ENCODE assay signal across 8 mouse cellular contexts in genomic region chr10:53347787-53348755, GRCm38 (mm10). TPM values are rescaled to one million over a fixed set of nuclear protein-coding genes. Genes with fewer than 3 reads are reported as not detected.
DNase-seq lines count a peak whose midpoint lies in the region; ATAC-seq and TF ChIP-seq lines count a peak whose summit lies in the region.

No protein-coding gene starts in this region.

- no peaks in the 10 kb centered on the region for H3K36me3 ChIP-seq in embryonic facial prominence, embryonic 11.5 days (replicated peaks; ENCODE audit: control insufficient read depth, insufficient read depth, low read depth, low read length)
- H3K36me3 ChIP-seq in hindbrain, embryonic 15.5 days = no peaks in the 10 kb centered on the region

- TF ChIP-seq CTCF in gastrocnemius, adult 2 months (IDR thresholded peaks at IDR 0.05) = peak; percentile 88

- DNase-seq in gastrocnemius, adult 2 months = peak; percentile 29
- DNase-seq in gastrocnemius, postnatal 14 days = no peak
- DNase-seq in adrenal gland, postnatal 10 days = peak; percentile 59
- DNase-seq in embryonic facial prominence, embryonic 11.5 days (ENCODE audit: low spot score) = peak; percentile 82
- peak; percentile 28 to 83 for DNase-seq in layer of hippocampus, postnatal 14 days (ENCODE audit: low spot score in 2 of 2)
- peak; percentile 72 for DNase-seq in mesoderm, embryonic 11.5 days (ENCODE audit: low read depth, low spot score)
- peak; percentile 67 for DNase-seq in skeletal muscle tissue, adult 2 months (ENCODE audit: low read depth, low spot score)

- no peak overlapping the region for H3K4me2 ChIP-seq in embryonic facial prominence, embryonic 11.5 days (ENCODE audit: low read depth, low read length)
- H3K4me2 ChIP-seq in hindbrain, embryonic 15.5 days = no peak overlapping the region

- WGBS in embryonic facial prominence, embryonic 11.5 days = 62% methylated on average over 10 of the region's 10 CpGs
- WGBS in hindbrain, embryonic 15.5 days = 56% methylated on average over 10 of the region's 10 CpGs

- no peaks in the 10 kb centered on the region for H3K9me3 ChIP-seq in embryonic facial prominence, embryonic 11.5 days (replicated peaks; ENCODE audit: control insufficient read depth, low read length)
- no peaks in the 10 kb centered on the region for H3K9me3 ChIP-seq in hindbrain, embryonic 15.5 days

- H3K9ac ChIP-seq in embryonic facial prominence, embryonic 11.5 days (replicated peaks; ENCODE audit: low read length) = no peak overlapping the region
- no peak overlapping the region for H3K9ac ChIP-seq in hindbrain, embryonic 15.5 days

- no peaks in the 10 kb centered on the region for H3K4me1 ChIP-seq in embryonic facial prominence, embryonic 11.5 days (ENCODE audit: control insufficient read depth, insufficient read depth, low read length)
- H3K4me1 ChIP-seq in hindbrain, embryonic 15.5 days (replicated peaks) = no peaks in the 10 kb centered on the region

- no peaks in the 10 kb centered on the region for H3K27me3 ChIP-seq in embryonic facial prominence, embryonic 11.5 days (ENCODE audit: control insufficient read depth, insufficient read depth, low read length)
- no peaks in the 10 kb centered on the region for H3K27me3 ChIP-seq in hindbrain, embryonic 15.5 days

- ATAC-seq in embryonic facial prominence, embryonic 11.5 days (replicated peaks; ENCODE audit: insufficient number of reproducible peaks, low FRiP score, low TSS enrichment, low read depth) = no peak
- peak; percentile 83 for ATAC-seq in hindbrain, embryonic 15.5 days (ENCODE audit: low FRiP score, low read depth)

- intact Hi-C loops in gastrocnemius, adult 2 months (cut with DNase I) = loop anchor here (1.0 to 10.0 kb wide), 3 partner anchors 163 to 247 kb away; partner anchors contain the start of gene Asf1a
- intact Hi-C loops in gastrocnemius, postnatal 14 days (cut with DNase I; ENCODE audit: low total_unique reads) = loop anchor here (5.0 kb wide), 1 partner anchor 164 kb away; no protein-coding TSS in a partner anchor

- H3K27ac ChIP-seq in gastrocnemius, adult 2 months = peak overlapping the region; percentile 74
- no peak overlapping the region for H3K27ac ChIP-seq in embryonic facial prominence, embryonic 11.5 days (replicated peaks; ENCODE audit: low read depth, low read length)
- H3K27ac ChIP-seq in hindbrain, embryonic 15.5 days (replicated peaks) = no peak overlapping the region

- peak overlapping the region; percentile 30 for H3K4me3 ChIP-seq in gastrocnemius, adult 2 months
- H3K4me3 ChIP-seq in embryonic facial prominence, embryonic 11.5 days (ENCODE audit: low read depth, low read length) = no peak overlapping the region
- no peak overlapping the region for H3K4me3 ChIP-seq in hindbrain, embryonic 15.5 days

RNA-seq across cellular contexts. Expression of gene Pln, which starts 10.6 kb away (rescaled TPM):
- 10 to 100 TPM in 1 of 2 experiments, 1 to 10 TPM in 1; 7.6 to 25.9 TPM for total RNA-seq in gastrocnemius, adult 2 months (2021)
- 1 to 10 TPM; 1.6 TPM for total RNA-seq in gastrocnemius, postnatal 14 days (2021)
- under 1 TPM; 0.27 to 0.51 TPM for total RNA-seq in adrenal gland, postnatal 10 days (2021)
- 1.0 and 2.7 TPM in 2 replicates for polyA plus RNA-seq in embryonic facial prominence, embryonic 11.5 days (2014; fragmentation: Nextera tagmentation; extraction: Ambion mirVana)
- polyA plus RNA-seq in hindbrain, embryonic 15.5 days (2015; fragmentation: Nextera tagmentation; extraction: Ambion mirVana) = 1.2 and 1.3 TPM in 2 replicates
- total RNA-seq in layer of hippocampus, postnatal 14 days (2021) = 1 to 10 TPM in 1 of 2 experiments, under 1 TPM in 1; 0.76 to 1.2 TPM

RNA-seq across cellular contexts. Expression of gene Cep85l, which starts 31.7 kb away (rescaled TPM):
- 10 to 100 TPM; 45.6 to 62.4 TPM for total RNA-seq in gastrocnemius, adult 2 months (2021)
- 10 to 100 TPM; 28.0 to 68.5 TPM for total RNA-seq in gastrocnemius, postnatal 14 days (2021)
- total RNA-seq in adrenal gland, postnatal 10 days (2021) = 10 to 100 TPM; 15.7 to 17.4 TPM
- polyA plus RNA-seq in embryonic facial prominence, embryonic 11.5 days (2014; fragmentation: Nextera tagmentation; extraction: Ambion mirVana) = 4.7 and 6.6 TPM in 2 replicates
- 5.0 TPM in 2 replicates for polyA plus RNA-seq in hindbrain, embryonic 15.5 days (2015; fragmentation: Nextera tagmentation; extraction: Ambion mirVana)
- total RNA-seq in layer of hippocampus, postnatal 14 days (2021) = 10 to 100 TPM; 19.5 to 22.2 TPM
